Mouse (Mus musculus) kidney, adult 2 months (tissue): Measurements from ENCODE around the gene Aqp9. TPM values are rescaled to one million over a fixed set of nuclear protein-coding genes. Genes with fewer than 3 reads are reported as not detected.

ENCODE experiments used
- DNase-seq: peaks from one replicate; pipeline ENCODE4 v3.0.0; 2021
- H3K27ac ChIP-seq: fragments of 200-500 bp; 2 replicates; pipeline ENCODE4 v1.5.1; 2012; ENCODE audit warnings: low read depth, low read length, control low read depth, inconsistent platforms; ENCODE audit not compliant: insufficient read depth
- H3K27me3 ChIP-seq: fragments of 200-500 bp; replicated peaks from 2 replicates; pipeline ENCODE4 v1.6.1; 2012; ENCODE audit warnings: mild to moderate bottlenecking, moderate library complexity, low read length, inconsistent platforms; ENCODE audit not compliant: control insufficient read depth, insufficient read depth
- H3K36me3 ChIP-seq: fragments of 200-500 bp; 2 replicates; pipeline ENCODE4 v1.6.1; 2012; ENCODE audit warnings: mild to moderate bottlenecking, moderate library complexity, low read length, inconsistent platforms; ENCODE audit not compliant: control insufficient read depth, insufficient read depth
- H3K4me1 ChIP-seq: fragments of 200-500 bp; 2 replicates; pipeline ENCODE4 v1.6.1; 2011; ENCODE audit warnings: low read length; ENCODE audit not compliant: control insufficient read depth, insufficient read depth
- H3K4me3 ChIP-seq: fragments of 200-500 bp; 2 replicates; pipeline ENCODE4 v1.5.1; 2011; ENCODE audit warnings: mild to moderate bottlenecking, low read depth, low read length, control low read depth; ENCODE audit not compliant: insufficient read depth
- CTCF ChIP-seq: fragments of 200-500 bp; conservative IDR thresholded peaks from 2 replicates; pipeline ENCODE4 v1.5.1; 2011; ENCODE audit warnings: low read depth, mild to moderate bottlenecking, control low read depth, low read length, moderate library complexity, mixed read lengths; ENCODE audit not compliant: insufficient read depth, insufficient read length
- POLR2A ChIP-seq: fragments of 200-500 bp; IDR thresholded peaks from one replicate; pipeline ENCODE4 v1.6.1; 2011; ENCODE audit warnings: low read depth, low read length, control low read depth
- WGBS: fragments of 180-500 bp; shearing (Covaris S2); methylation state at CpG from one replicate; pipeline ENCODE4 v1.1.7; 2018; 5-methylcytosine and 5-hydroxymethylcytosine counted together
- polyA plus RNA-seq: library from polyadenylated mRNA; depleted of rRNA; stranded (reverse); fragments of >200 nt; gene quantifications from 2 replicates; pipeline ENCODE4 v1.2.3, GENCODE M21; 2012

The Aqp9 gene
- polyA plus RNA-seq, 1 experiment: 0.11 TPM

DNA sequence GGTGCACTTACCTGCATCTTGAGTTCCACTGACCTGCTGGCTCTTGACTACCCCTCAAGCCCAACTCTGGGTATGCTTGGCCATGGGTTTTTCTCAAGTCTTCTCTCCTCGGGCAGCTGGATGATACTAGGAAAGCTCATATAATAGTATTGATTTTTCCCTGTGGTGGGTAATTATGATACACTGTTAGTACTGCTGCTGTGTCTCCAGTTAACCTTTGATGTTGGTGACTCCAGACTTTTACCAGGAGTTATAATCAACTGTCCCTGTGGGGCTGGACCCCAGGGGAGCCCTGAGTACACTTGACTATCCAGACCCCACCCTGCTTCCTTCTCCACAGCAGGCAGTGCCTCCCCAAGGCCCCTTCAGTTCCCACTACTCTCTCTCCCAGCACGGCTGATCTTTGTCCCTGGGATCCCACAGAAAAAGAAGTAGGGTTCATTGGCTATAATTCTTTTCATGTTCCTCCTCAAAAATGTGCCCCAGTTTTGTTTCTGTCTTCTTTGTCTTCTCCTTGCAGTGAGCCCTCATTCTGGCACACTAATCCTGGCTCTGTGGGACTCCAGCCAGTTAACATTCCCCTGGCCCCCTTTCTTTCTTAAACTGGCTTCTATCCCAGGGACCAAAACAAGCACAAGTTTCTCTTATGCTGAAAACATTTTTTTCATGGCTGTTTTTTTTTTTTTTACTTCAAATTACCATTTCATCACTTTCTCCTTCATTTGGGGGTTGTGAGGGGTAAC is 838 bp downstream of the Aqp9 start:
- 64% methylated on average over 2 of the region's 2 CpGs for WGBS
- H3K27ac ChIP-seq: no peak overlapping the region

GRCm38 (mm10) chr9:71166871-71167465 is 1.5 kb downstream of the Aqp9 start:
- no peaks in the 10 kb centered on the region for H3K4me1 ChIP-seq
- DNase-seq: peak; percentile 21
- no peaks in the 10 kb centered on the region for H3K36me3 ChIP-seq
- H3K4me3 ChIP-seq: no peak overlapping the region
- no peaks in the 10 kb centered on the region for H3K27me3 ChIP-seq
- no peak overlapping the region for H3K27ac ChIP-seq
- 67% methylated on average over 5 of the region's 5 CpGs for WGBS
- no peak for TF ChIP-seq POLR2A

More for the DNA sequence above, 838 bp downstream of the Aqp9 start:
- DNase-seq: no peak
- Histone ChIP-seq H3K4me1 (no peaks in the 10 kb centered on the region), H3K27me3 (no peaks in the 10 kb centered on the region), H3K4me3 (no peak overlapping the region), H3K36me3 (no peaks in the 10 kb centered on the region)
- TF ChIP-seq CTCF: no peak
- no peak for TF ChIP-seq POLR2A

GRCm38 (mm10) chr9:71166019-71166705 is 2.3 kb downstream of the Aqp9 start:
- TF ChIP-seq POLR2A (no peak), CTCF (no peak)
- H3K4me1 ChIP-seq: no peaks in the 10 kb centered on the region
- H3K4me3 ChIP-seq: no peak overlapping the region
- H3K36me3 ChIP-seq: no peaks in the 10 kb centered on the region
- H3K27me3 ChIP-seq: no peaks in the 10 kb centered on the region
- no peak for DNase-seq
- WGBS: 87% methylated on average over 5 of the region's 5 CpGs
- no peak overlapping the region for H3K27ac ChIP-seq

GRCm38 (mm10) chr9:71165510-71165909 is 3.0 kb downstream of the Aqp9 start:
- no peaks in the 10 kb centered on the region for H3K36me3 ChIP-seq
- no peaks in the 10 kb centered on the region for H3K27me3 ChIP-seq
- no peak overlapping the region for H3K4me3 ChIP-seq
- no peak overlapping the region for H3K27ac ChIP-seq
- no peaks in the 10 kb centered on the region for H3K4me1 ChIP-seq
- no peak for DNase-seq
- TF ChIP-seq POLR2A (no peak), CTCF (no peak)
- WGBS: 92% methylated on average over 2 of the region's 2 CpGs

DNA sequence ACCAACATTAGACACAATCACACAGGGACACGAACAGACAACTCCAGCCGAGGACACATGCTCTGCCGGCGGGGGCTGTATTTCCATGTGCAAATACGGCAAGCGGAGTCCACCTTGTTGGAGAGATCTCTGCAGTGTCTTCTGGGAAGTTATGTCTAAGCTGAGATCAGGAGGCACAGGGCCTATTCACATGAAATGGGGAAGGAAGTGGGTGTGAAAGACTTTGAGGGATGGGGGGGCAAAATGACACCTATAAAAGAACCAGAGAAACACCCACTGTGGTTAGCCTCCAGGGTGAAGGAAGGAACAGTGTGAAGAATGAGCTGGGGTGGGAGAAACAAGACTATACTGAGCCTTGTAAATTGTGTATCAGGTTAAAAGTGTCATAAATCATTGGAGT is 3.4 kb downstream of the Aqp9 start:
- H3K27ac ChIP-seq: no peak overlapping the region
- no peaks in the 10 kb centered on the region for H3K4me1 ChIP-seq
- H3K36me3 ChIP-seq: no peaks in the 10 kb centered on the region
- no peak for DNase-seq
- H3K27me3 ChIP-seq: no peaks in the 10 kb centered on the region
- no peak for TF ChIP-seq POLR2A
- no peak for TF ChIP-seq CTCF
- H3K4me3 ChIP-seq: no peak overlapping the region
- 80% methylated on average over 6 of the region's 6 CpGs for WGBS

- no peak for DNase-seq
- Histone ChIP-seq H3K27ac (no peak overlapping the region), H3K36me3 (no peaks in the 10 kb centered on the region), H3K4me3 (no peak overlapping the region), H3K4me1 (no peaks in the 10 kb centered on the region), H3K27me3 (no peaks in the 10 kb centered on the region)
- TF ChIP-seq CTCF (no peak), POLR2A (no peak)
- WGBS: 74% methylated on average over 3 of the region's 3 CpGs
Observed at GRCm38 (mm10) chr9:71164353-71164752, 4.1 kb downstream of the Aqp9 start.

GRCm38 (mm10) chr9:71162858-71163740 is 5.4 kb downstream of the Aqp9 start:
- TF ChIP-seq POLR2A (no peak), CTCF (no peak)
- H3K4me1 ChIP-seq: no peaks in the 10 kb centered on the region
- no peak overlapping the region for H3K4me3 ChIP-seq
- H3K27ac ChIP-seq: no peak overlapping the region
- no peaks in the 10 kb centered on the region for H3K36me3 ChIP-seq
- DNase-seq: no peak
- H3K27me3 ChIP-seq: no peaks in the 10 kb centered on the region
- WGBS: 65% methylated on average over 12 of the region's 12 CpGs
